Mouse (Mus musculus) CH12.LX (cell line): ENCODE results near the gene Olfr221. TPM values are rescaled to one million over a fixed set of nuclear protein-coding genes. Genes with fewer than 3 reads are reported as not detected.
A peak's percentile ranks its signal among the peaks of the same experiment; 100 is the strongest.

Experiments
- DNase-seq: peaks from one replicate; pipeline ENCODE4 v3.0.0-alpha.2; 2013; ENCODE audit errors: extremely low read depth
- H3K27ac ChIP-seq: 2 replicates; pipeline ENCODE4 v1.5.1; 2012; ENCODE audit warnings: low read depth, mild to moderate bottlenecking, control low read depth, moderate library complexity; ENCODE audit not compliant: insufficient read depth
- H3K27me3 ChIP-seq: replicated peaks from 2 replicates; pipeline ENCODE3; 2012; ENCODE audit warnings: inconsistent platforms
- H3K36me3 ChIP-seq, 2 experiments: replicated peaks in 1 of 2; 2 replicates each; pipeline versions ENCODE3 to v1.6.1; 2012; ENCODE audit warnings: inconsistent platforms in 1 of 2, low read length in 1 of 2, mild to moderate bottlenecking in 1 of 2, mixed read lengths in 1 of 2, moderate library complexity in 1 of 2; ENCODE audit not compliant: control insufficient read depth in 1 of 2, insufficient read depth in 1 of 2
- H3K4me1 ChIP-seq, 2 experiments: 2 replicates each; pipeline ENCODE4 v1.6.1; 2012; ENCODE audit warnings: inconsistent platforms in 1 of 2, moderate library complexity in 1 of 2; ENCODE audit not compliant: insufficient read depth in 2 of 2, control insufficient read depth in 1 of 2
- H3K4me2 ChIP-seq: 2 replicates; pipeline ENCODE4 v1.6.1; 2012; ENCODE audit warnings: low read depth, mild to moderate bottlenecking, control low read depth; ENCODE audit not compliant: poor library complexity, insufficient read depth, severe bottlenecking
- H3K4me3 ChIP-seq, 3 experiments: fragments of 150-350 bp in 1 of 3; sonication (generic) in 1 of 3; replicated peaks in 1 of 3; 2 replicates each; pipeline versions ENCODE3 to v1.5.1; 2011 to 2012; ENCODE audit warnings: low read depth in 2 of 3, low read length in 2 of 3, mild to moderate bottlenecking in 2 of 3, moderate library complexity in 2 of 3, control low read depth in 1 of 3, improper control_type of control experiment in 1 of 3, inconsistent platforms in 1 of 3, mixed read lengths in 1 of 3; ENCODE audit not compliant: poor library complexity in 1 of 3
- H3K79me2 ChIP-seq: replicated peaks from 2 replicates; pipeline ENCODE4 v1.6.1; 2012; ENCODE audit warnings: mild to moderate bottlenecking, moderate library complexity; ENCODE audit not compliant: control insufficient read depth, poor library complexity, insufficient read depth, severe bottlenecking; ENCODE audit errors: extremely low read depth
- H3K9ac ChIP-seq: 2 replicates; pipeline ENCODE4 v1.6.1; 2012; ENCODE audit warnings: low read depth, mild to moderate bottlenecking, control low read depth, moderate library complexity; ENCODE audit not compliant: insufficient read depth
- H3K9me3 ChIP-seq: replicated peaks from 2 replicates; pipeline ENCODE3; 2012; ENCODE audit warnings: low read length, inconsistent platforms, mixed read lengths
- BHLHE40 ChIP-seq: IDR thresholded peaks from 2 replicates; pipeline ENCODE4 v1.6.1; 2011; ENCODE audit warnings: mild to moderate bottlenecking, low read depth, low read length, improper control_type of control experiment
- CHD2 ChIP-seq: IDR thresholded peaks from 2 replicates; pipeline ENCODE4 v1.6.1; 2011; ENCODE audit warnings: low read length, improper control_type of control experiment
- IRF4 ChIP-seq: IDR thresholded peaks from 2 replicates; pipeline ENCODE4 v1.6.1; 2014; ENCODE audit warnings: low read depth, mild to moderate bottlenecking, inconsistent platforms, low read length, improper control_type of control experiment
- JUND ChIP-seq: conservative IDR thresholded peaks from 2 replicates; pipeline ENCODE4 v1.6.1; 2011; ENCODE audit warnings: low read depth, low read length, improper control_type of control experiment
- KAT2A ChIP-seq: IDR thresholded peaks from 2 replicates; pipeline ENCODE4 v1.6.1; 2012; ENCODE audit warnings: low read length, improper control_type of control experiment, inconsistent platforms; ENCODE audit not compliant: insufficient replicate concordance
- MAX ChIP-seq: IDR thresholded peaks from 2 replicates; pipeline ENCODE4 v1.6.1; 2011; ENCODE audit warnings: low read length, improper control_type of control experiment
- POLR2AphosphoS2 ChIP-seq: IDR thresholded peaks from 2 replicates; pipeline ENCODE4 v1.6.1; 2011; ENCODE audit warnings: low read depth, low read length, improper control_type of control experiment
- UBTF ChIP-seq: IDR thresholded peaks from 2 replicates; pipeline ENCODE4 v1.6.1; 2012; ENCODE audit warnings: low read depth, mild to moderate bottlenecking, inconsistent platforms, low read length, improper control_type of control experiment, moderate library complexity
- USF1 ChIP-seq: IDR thresholded peaks from 2 replicates; pipeline ENCODE4 v1.6.1; 2014; ENCODE audit warnings: low read depth, mild to moderate bottlenecking, inconsistent platforms, low read length, improper control_type of control experiment
- ZC3H11A ChIP-seq: IDR thresholded peaks from 2 replicates; pipeline ENCODE4 v1.6.1; 2012; ENCODE audit warnings: low read depth, mild to moderate bottlenecking, inconsistent platforms, low read length, improper control_type of control experiment
- ZMIZ1 ChIP-seq: IDR thresholded peaks from 2 replicates; pipeline ENCODE4 v1.6.1; 2012; ENCODE audit warnings: low read depth, mild to moderate bottlenecking, inconsistent platforms, low read length, improper control_type of control experiment
- ZNF384 ChIP-seq: IDR thresholded peaks from 2 replicates; pipeline ENCODE4 v1.6.1; 2012; ENCODE audit warnings: low read depth, low read length, improper control_type of control experiment, inconsistent platforms
- dilution Hi-C: fragments of 300-500 bp; cut with MboI; formaldehyde crosslinking; loops from 2 replicates; pipeline ENCODE4 v1.14.3; 2020; ENCODE audit warnings: low sequenced_read_pairs; ENCODE audit not compliant: extremely low pct_unique_long_range_greater_than_20kb, extremely low pct_ligation_motif_present
- in situ Hi-C: fragments of 300-500 bp; cut with MboI; formaldehyde crosslinking; loops from 3 replicates; pipeline ENCODE4 v1.14.3; 2019; ENCODE audit warnings: low sequenced_read_pairs, low pct_ligation_motif_present, low pct_unique_long_range_greater_than_20kb, mixed read lengths
- polyA plus RNA-seq: library from polyadenylated mRNA; unstranded; fragments of >175 nt; gene quantifications from 2 replicates; pipeline ENCODE4 v1.2.1, GENCODE M21; 2012; ENCODE audit warnings: low read depth; ENCODE audit not compliant: insufficient read length
- total RNA-seq, 2 experiments: library from RNA; depleted of rRNA; stranded (reverse); fragments of 300-350 nt in 1 of 2; fragments of >200 nt in 1 of 2; gene quantifications; 2 replicates each; pipeline ENCODE4 v1.2.3; 2012 to 2014

Gene Olfr221
- total and polyA plus RNA-seq, 3 experiments: not detected

DNA sequence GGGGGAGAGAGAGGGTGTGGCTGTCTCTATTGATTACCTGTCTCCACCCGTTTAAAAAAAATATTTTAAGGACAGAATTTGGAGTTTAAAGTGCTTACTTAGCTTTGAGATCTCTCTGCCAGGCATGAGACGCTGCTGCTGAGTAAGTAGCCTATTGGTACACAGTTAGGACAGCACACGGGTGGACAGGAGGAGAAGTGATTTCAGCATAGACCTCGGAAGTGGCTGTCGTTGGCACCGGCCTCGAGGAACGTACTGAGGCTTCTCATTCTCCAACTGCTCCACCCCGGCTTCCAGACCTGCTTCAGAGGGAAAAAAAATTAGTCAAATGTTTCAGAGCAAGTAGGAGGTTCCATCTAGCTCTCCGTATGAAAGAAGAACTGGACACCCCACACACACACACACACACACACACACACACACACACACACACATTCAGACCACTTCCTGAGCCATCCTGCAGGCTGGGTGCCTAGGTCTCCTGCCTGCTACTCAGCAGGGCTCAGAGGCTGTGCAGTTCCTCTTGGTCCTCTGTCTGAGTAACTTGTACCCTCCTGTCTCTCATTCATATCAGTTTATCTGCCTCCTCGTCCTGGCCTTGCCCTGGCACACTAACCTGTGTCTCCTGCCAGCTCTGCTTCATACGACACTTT is 46.9 kb downstream of the Olfr221 start:
- no peaks in the 10 kb centered on the region for H3K36me3 ChIP-seq
- H3K27me3 ChIP-seq: peaks cover 2% of the 10 kb centered on the region
- no peaks in the 10 kb centered on the region for H3K9me3 ChIP-seq
- in situ Hi-C loops: no loop called here
- no peak for DNase-seq
- dilution Hi-C loops: no loop called here
- H3K4me2 ChIP-seq: peak overlapping the region; percentile 29; the same call in 1 of the 2 replicates
- TF ChIP-seq CHD2: no peak
- TF ChIP-seq ZC3H11A: no peak
- TF ChIP-seq USF1: no peak
- no peak for TF ChIP-seq BHLHE40
- TF ChIP-seq ZNF384: no peak
- no peak for TF ChIP-seq POLR2AphosphoS2
- TF ChIP-seq MAX: no peak
- TF ChIP-seq KAT2A: no peak
- no peak for TF ChIP-seq UBTF
- TF ChIP-seq JUND: no peak
- H3K27ac ChIP-seq: no peak overlapping the region
- no peak overlapping the region for H3K9ac ChIP-seq
- no peak overlapping the region for H3K4me3 ChIP-seq
- peaks cover 0 to 3% of the 10 kb centered on the region in 2 experiments; a peak in 1 of 4 replicates for H3K4me1 ChIP-seq
- no peaks in the 10 kb centered on the region for H3K79me2 ChIP-seq

DNA sequence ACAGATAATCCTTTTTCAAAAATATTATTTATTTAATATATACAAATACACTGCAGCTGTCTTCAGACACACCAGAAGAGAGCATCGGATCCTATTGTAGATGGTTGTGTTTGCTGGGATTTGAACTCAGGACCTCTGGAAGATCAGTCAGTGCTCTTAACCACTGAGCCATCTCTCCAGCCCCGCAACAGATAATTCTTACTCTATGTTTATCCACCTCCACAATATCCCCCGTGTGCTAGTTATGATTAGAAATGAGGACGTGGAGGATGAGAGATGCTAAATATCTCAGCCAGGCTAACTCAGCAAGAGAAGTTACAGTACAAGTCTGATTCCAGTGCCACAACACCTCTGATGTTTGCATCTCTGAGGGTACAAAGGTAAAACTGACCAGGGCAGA is 47.8 kb downstream of the Olfr221 start:
- in situ Hi-C loops: no loop called here
- dilution Hi-C loops: no loop called here

GRCm38 (mm10) chr14:51989461-51989970 is 52.7 kb downstream of the Olfr221 start:
- Histone ChIP-seq H3K9ac (no peak overlapping the region), H3K27ac (no peak overlapping the region), H3K27me3 (peaks cover 15% of the 10 kb centered on the region), H3K9me3 (no peaks in the 10 kb centered on the region), H3K36me3 (no peaks in the 10 kb centered on the region), H3K4me1 (peaks cover 0 to 10% of the 10 kb centered on the region in 2 experiments; a peak in 2 of 4 replicates), H3K4me3 (no peak overlapping the region), H3K79me2 (no peaks in the 10 kb centered on the region)
- dilution Hi-C loops: no loop called here
- in situ Hi-C loops: no loop called here
- TF ChIP-seq ZMIZ1: no peak
- TF ChIP-seq, all 38 proteins: peak for 0
- H3K4me2 ChIP-seq: no peak overlapping the region
- DNase-seq: no peak

More for the DNA sequence above, 47.8 kb downstream of the Olfr221 start:
- H3K27ac ChIP-seq: no peak overlapping the region
- no peak overlapping the region for H3K4me3 ChIP-seq
- TF ChIP-seq IRF4: no peak
- H3K79me2 ChIP-seq: no peaks in the 10 kb centered on the region
- peaks cover 0 to 3% of the 10 kb centered on the region in 2 experiments; a peak in 1 of 4 replicates for H3K4me1 ChIP-seq
- no peak for DNase-seq
- no peak overlapping the region for H3K9ac ChIP-seq
- H3K36me3 ChIP-seq: no peaks in the 10 kb centered on the region
- H3K27me3 ChIP-seq: peaks cover 2% of the 10 kb centered on the region
- H3K4me2 ChIP-seq: no peak overlapping the region
- H3K9me3 ChIP-seq: no peaks in the 10 kb centered on the region
